Mouse (Mus musculus): ENCODE measurements around the gene Lclat1. TPM values are rescaled to one million over a fixed set of nuclear protein-coding genes. Genes with fewer than 3 reads are reported as not detected.

Lclat1 gene
- polyA plus RNA-seq, 1 experiment = 0.46 TPM

- Histone ChIP-seq H3K36me3 (replicated peaks; ENCODE audit: low read length) (peaks cover 13% of the 10 kb centered on the region), H3K9me3 (no peaks in the 10 kb centered on the region), H3K27me3 (replicated peaks) (no peaks in the 10 kb centered on the region), H3K4me1 (peaks cover 72% of the 10 kb centered on the region), H3K4me3 (replicated peaks) (no peak overlapping the region)
- TF ChIP-seq FLI1 (IDR thresholded peaks at IDR 0.05; ENCODE audit: low read length) (no peak), GATA1 (IDR thresholded peaks at IDR 0.05; ENCODE audit: borderline replicate concordance, low read length) (no peak)
Observed at GRCm38 (mm10) chr17:73244596-73244995, 136.8 kb downstream of the Lclat1 start.

GRCm38 (mm10) chr17:73245089-73245684 is 137.4 kb downstream of the Lclat1 start:
- Histone ChIP-seq H3K4me3 (replicated peaks) (no peak overlapping the region), H3K36me3 (replicated peaks; ENCODE audit: low read length) (peaks cover 9% of the 10 kb centered on the region), H3K4me1 (peaks cover 74% of the 10 kb centered on the region), H3K27me3 (replicated peaks) (no peaks in the 10 kb centered on the region), H3K9me3 (no peaks in the 10 kb centered on the region)
- TF ChIP-seq GATA1 (IDR thresholded peaks at IDR 0.05; ENCODE audit: borderline replicate concordance, low read length) (no peak), FLI1 (IDR thresholded peaks at IDR 0.05; ENCODE audit: low read length) (no peak)

- Histone ChIP-seq H3K27me3 (replicated peaks) (no peaks in the 10 kb centered on the region), H3K4me1 (peaks cover 74% of the 10 kb centered on the region), H3K36me3 (replicated peaks; ENCODE audit: low read length) (peaks cover 4% of the 10 kb centered on the region), H3K4me3 (replicated peaks) (no peak overlapping the region), H3K9me3 (no peaks in the 10 kb centered on the region)
- TF ChIP-seq GATA1 (IDR thresholded peaks at IDR 0.05; ENCODE audit: borderline replicate concordance, low read length) = no peak
- TF ChIP-seq FLI1 (IDR thresholded peaks at IDR 0.05; ENCODE audit: low read length) = no peak
Observed at GRCm38 (mm10) chr17:73246036-73246435, 138.3 kb downstream of the Lclat1 start.

- H3K9me3 ChIP-seq = no peaks in the 10 kb centered on the region
- TF ChIP-seq GATA1 (IDR thresholded peaks at IDR 0.05; ENCODE audit: borderline replicate concordance, low read length) (no peak), FLI1 (IDR thresholded peaks at IDR 0.05; ENCODE audit: low read length) (no peak)
- peaks cover 4% of the 10 kb centered on the region for H3K36me3 ChIP-seq (replicated peaks; ENCODE audit: low read length)
- no peaks in the 10 kb centered on the region for H3K27me3 ChIP-seq (replicated peaks)
- H3K4me1 ChIP-seq = peaks cover 75% of the 10 kb centered on the region
- no peak overlapping the region for H3K4me3 ChIP-seq (replicated peaks)
Observed at GRCm38 (mm10) chr17:73246926-73247325, 139.1 kb downstream of the Lclat1 start.

GRCm38 (mm10) chr17:73247758-73248157 is 140.0 kb downstream of the Lclat1 start:
- H3K27me3 ChIP-seq (replicated peaks) = no peaks in the 10 kb centered on the region
- no peak overlapping the region for H3K4me3 ChIP-seq (replicated peaks)
- peaks cover 73% of the 10 kb centered on the region for H3K4me1 ChIP-seq
- no peak for TF ChIP-seq GATA1 (IDR thresholded peaks at IDR 0.05; ENCODE audit: borderline replicate concordance, low read length)
- H3K36me3 ChIP-seq (replicated peaks; ENCODE audit: low read length) = peaks cover 4% of the 10 kb centered on the region
- no peaks in the 10 kb centered on the region for H3K9me3 ChIP-seq

- Histone ChIP-seq H3K4me1 (peaks cover 69% of the 10 kb centered on the region), H3K36me3 (replicated peaks; ENCODE audit: low read length) (no peaks in the 10 kb centered on the region), H3K4me3 (replicated peaks) (no peak overlapping the region), H3K27me3 (replicated peaks) (no peaks in the 10 kb centered on the region), H3K9me3 (no peaks in the 10 kb centered on the region)
- TF ChIP-seq FLI1 (IDR thresholded peaks at IDR 0.05; ENCODE audit: low read length) (no peak), GATA1 (IDR thresholded peaks at IDR 0.05; ENCODE audit: borderline replicate concordance, low read length) (no peak)
Observed at GRCm38 (mm10) chr17:73250488-73251141, 142.8 kb downstream of the Lclat1 start.

- H3K9me3 ChIP-seq = no peaks in the 10 kb centered on the region
- TF ChIP-seq FLI1 (IDR thresholded peaks at IDR 0.05; ENCODE audit: low read length) (no peak), GATA1 (IDR thresholded peaks at IDR 0.05; ENCODE audit: borderline replicate concordance, low read length) (no peak)
- H3K4me3 ChIP-seq (replicated peaks) = no peak overlapping the region
- peaks cover 66% of the 10 kb centered on the region for H3K4me1 ChIP-seq
- H3K36me3 ChIP-seq (replicated peaks; ENCODE audit: low read length) = no peaks in the 10 kb centered on the region
- H3K27me3 ChIP-seq (replicated peaks) = peaks cover 2% of the 10 kb centered on the region
Observed at GRCm38 (mm10) chr17:73251142-73251502, 143.3 kb downstream of the Lclat1 start.

GRCm38 (mm10) chr17:73251812-73252608 is 144.2 kb downstream of the Lclat1 start:
- no peak for TF ChIP-seq FLI1 (IDR thresholded peaks at IDR 0.05; ENCODE audit: low read length)
- no peak for TF ChIP-seq GATA1 (IDR thresholded peaks at IDR 0.05; ENCODE audit: borderline replicate concordance, low read length)
- Histone ChIP-seq H3K4me1 (peaks cover 57% of the 10 kb centered on the region), H3K4me3 (replicated peaks) (no peak overlapping the region), H3K27me3 (replicated peaks) (peaks cover 2% of the 10 kb centered on the region), H3K9me3 (no peaks in the 10 kb centered on the region), H3K36me3 (replicated peaks; ENCODE audit: low read length) (no peaks in the 10 kb centered on the region)

GRCm38 (mm10) chr17:73253291-73253969 is 145.6 kb downstream of the Lclat1 start:
- Histone ChIP-seq H3K9me3 (no peaks in the 10 kb centered on the region), H3K4me1 (peaks cover 59% of the 10 kb centered on the region), H3K4me3 (replicated peaks) (no peak overlapping the region), H3K27me3 (replicated peaks) (peaks cover 9% of the 10 kb centered on the region), H3K36me3 (replicated peaks; ENCODE audit: low read length) (no peaks in the 10 kb centered on the region)
- TF ChIP-seq FLI1 (IDR thresholded peaks at IDR 0.05; ENCODE audit: low read length) = no peak
- TF ChIP-seq GATA1 (IDR thresholded peaks at IDR 0.05; ENCODE audit: borderline replicate concordance, low read length) = no peak
